Mouse (Mus musculus) T-cell, adult 2 months (primary cell): ENCODE results near the gene Glod4.

Source experiments
- DNase-seq: peaks from one replicate; pipeline ENCODE4 v3.0.0; 2022; ENCODE audit warnings: low spot score

The Glod4 gene

DNA sequence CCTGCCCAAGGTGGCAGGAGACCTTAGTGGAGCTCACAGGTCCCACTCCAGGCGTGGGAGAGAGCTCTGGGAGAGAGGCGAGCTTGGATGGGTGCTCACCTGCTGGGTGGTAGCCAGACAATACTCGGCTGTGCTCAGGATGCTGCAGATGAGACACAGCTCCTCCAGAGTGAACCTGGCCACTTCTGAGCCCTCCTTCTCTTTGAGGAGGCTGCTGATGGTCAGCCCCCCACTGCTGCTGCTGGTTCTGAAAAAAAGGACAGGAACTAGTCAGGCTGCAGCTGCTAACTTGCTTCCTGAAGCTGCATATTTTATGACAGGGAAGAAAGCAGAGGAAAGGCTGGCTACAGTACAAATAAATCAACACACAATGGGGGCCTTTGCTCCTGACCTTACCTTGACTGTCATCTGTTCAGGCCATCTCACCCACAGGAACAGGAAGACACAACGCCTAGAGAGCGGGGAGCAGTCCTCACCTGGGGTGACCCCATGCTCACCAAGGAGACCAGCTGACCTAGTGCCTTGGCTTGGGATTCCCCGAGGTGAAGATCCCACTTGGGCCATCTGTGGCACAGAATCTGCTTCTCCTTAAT lies 162.4 kb downstream of the Glod4 start:
- DNase-seq: no peak

DNA sequence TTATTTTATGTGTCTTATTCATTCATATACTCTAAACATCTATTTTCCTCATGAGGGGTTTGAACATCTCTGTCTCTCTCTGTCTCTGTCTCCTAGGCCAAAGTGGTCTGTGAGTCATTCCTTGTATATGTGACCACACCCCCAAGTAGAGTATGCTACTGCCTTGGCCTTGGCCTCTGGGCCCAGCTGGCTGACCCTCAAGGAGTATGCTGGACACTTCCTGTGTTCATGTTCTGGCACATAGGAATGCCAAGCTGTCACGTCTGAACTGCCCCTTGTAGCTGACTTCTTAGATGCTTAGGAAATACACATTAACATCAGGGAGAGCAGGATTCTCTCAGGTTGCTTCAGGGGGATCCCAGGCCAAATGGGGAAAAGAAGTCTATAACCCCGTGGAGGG lies 163.2 kb downstream of the Glod4 start:
- DNase-seq: no peak

- no peak for DNase-seq
These were observed 166.2 kb downstream of the Glod4 start for GRCm38 (mm10) chr11:76077341-76077740.

DNA sequence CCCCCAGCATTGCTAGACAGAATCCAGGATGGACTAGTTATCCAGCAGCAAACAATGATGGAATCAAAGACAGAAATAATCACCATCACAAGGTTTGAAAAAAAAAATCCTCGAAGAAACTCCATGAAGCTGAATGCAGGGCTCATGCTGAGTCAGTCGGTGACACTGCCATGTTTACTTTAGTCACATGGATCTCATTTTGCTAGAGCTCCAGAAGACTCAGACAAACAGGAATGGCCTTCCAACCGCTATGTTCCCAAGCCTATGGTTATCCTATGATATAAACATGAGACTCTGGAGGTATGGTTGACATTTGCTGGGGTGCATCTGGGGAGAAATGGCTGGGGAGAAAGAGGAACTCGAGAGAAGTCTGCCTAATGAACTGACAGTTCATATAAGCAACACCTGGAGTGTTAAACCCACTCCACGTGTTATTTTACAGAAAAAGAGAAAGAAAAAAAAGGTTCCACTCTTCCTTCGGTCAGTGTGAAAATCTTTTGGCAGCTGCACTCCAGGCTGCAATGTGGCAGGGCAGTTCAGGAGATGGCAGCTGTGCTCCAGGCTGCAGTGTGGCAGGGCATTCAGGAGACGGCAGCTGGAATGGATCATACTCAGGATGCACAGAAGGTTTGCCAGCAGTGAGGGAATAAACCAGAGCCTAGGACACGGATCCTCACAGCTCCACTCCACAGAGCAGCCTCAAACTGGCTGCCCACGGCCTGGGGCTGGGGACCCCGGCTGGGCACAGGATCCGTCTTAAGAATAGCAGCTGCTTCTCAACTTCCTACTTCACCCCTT lies 169.0 kb downstream of the Glod4 start:
- no peak for DNase-seq
